Mouse (Mus musculus) forebrain, embryonic 14.5 days (tissue): ENCODE measurements around the gene Elp4. TPM values are rescaled to one million over a fixed set of nuclear protein-coding genes. Genes with fewer than 3 reads are reported as not detected.
A peak's percentile ranks its signal among the peaks of the same experiment; 100 is the strongest.

ENCODE experiments used
- ATAC-seq: fragments of 200-750 bp; cut with Nextera tagmentation; 2 replicates; pipeline ENCODE4 v1.8.0; 2017; ENCODE audit warnings: mild to moderate bottlenecking, moderate library complexity
- DNase-seq: peaks from one replicate; pipeline ENCODE4 v3.0.0-alpha.2; 2015; ENCODE audit warnings: low spot score
- H3K27ac ChIP-seq: fragments of 300-500 bp; sonication (generic); 2 replicates; pipeline ENCODE4 v1.5.1; 2014; ENCODE audit warnings: low read depth, mild to moderate bottlenecking, control low read depth, low read length, moderate library complexity
- H3K27me3 ChIP-seq: fragments of 300-500 bp; sonication (generic); replicated peaks from 2 replicates; pipeline ENCODE4 v1.6.1; 2014; ENCODE audit warnings: low read length, control low read depth, mixed read lengths; ENCODE audit not compliant: control insufficient read depth, insufficient read depth
- H3K36me3 ChIP-seq: fragments of 300-500 bp; sonication (generic); 2 replicates; pipeline ENCODE4 v1.6.1; 2014; ENCODE audit warnings: low read length, control low read depth; ENCODE audit not compliant: control insufficient read depth, insufficient read depth
- H3K4me1 ChIP-seq: fragments of 300-500 bp; sonication (generic); 2 replicates; pipeline ENCODE4 v1.6.1; 2014; ENCODE audit warnings: antibody characterized with exemption, low read length, control low read depth; ENCODE audit not compliant: control insufficient read depth, insufficient read depth
- H3K4me2 ChIP-seq: fragments of 300-500 bp; sonication (generic); 2 replicates; pipeline ENCODE4 v1.6.1; 2014; ENCODE audit warnings: mild to moderate bottlenecking, control low read depth, low read length
- H3K4me3 ChIP-seq: fragments of 300-500 bp; sonication (generic); 2 replicates; pipeline ENCODE4 v1.5.1; 2014; ENCODE audit warnings: low read depth, low read length, control low read depth
- H3K9ac ChIP-seq: fragments of 300-500 bp; sonication (generic); 2 replicates; pipeline ENCODE4 v1.6.1; 2014; ENCODE audit warnings: mild to moderate bottlenecking, low read length, control low read depth, moderate library complexity
- H3K9me3 ChIP-seq: fragments of 300-500 bp; sonication (generic); replicated peaks from 2 replicates; pipeline ENCODE4 v1.6.1; 2016; ENCODE audit warnings: low read length, control low read depth, mixed read lengths; ENCODE audit not compliant: control insufficient read depth
- WGBS: fragments of 180-500 bp; shearing (Covaris S2); extraction: QIAGEN DNeasy Blood & Tissue Kit; methylation state at CpG from one replicate; pipeline ENCODE4 v1.1.7; 2014; 5-methylcytosine and 5-hydroxymethylcytosine counted together
- polyA plus RNA-seq: library from polyadenylated mRNA; unstranded; fragments of >200 nt; fragmentation: Nextera tagmentation; extraction: Ambion mirVana; gene quantifications from 2 replicates; pipeline ENCODE4 v1.2.1, GENCODE M21; 2014

The Elp4 gene
- polyA plus RNA-seq, 1 experiment from 2014 or later: 45.5 TPM

- Histone ChIP-seq H3K9ac (no peak overlapping the region), H3K27ac (no peak overlapping the region), H3K27me3 (peaks cover 54% of the 10 kb centered on the region), H3K4me1 (peaks cover 30% of the 10 kb centered on the region), H3K4me3 (no peak overlapping the region), H3K4me2 (no peak overlapping the region), H3K36me3 (no peaks in the 10 kb centered on the region), H3K9me3 (no peaks in the 10 kb centered on the region)
- ATAC-seq (no peak), DNase-seq (no peak)
- WGBS: 29% methylated on average over 5 of the region's 5 CpGs
Observed at GRCm38 (mm10) chr2:105664996-105665395, 239.4 kb downstream of the Elp4 start.

- H3K27ac ChIP-seq: no peak overlapping the region
- H3K4me3 ChIP-seq: no peak overlapping the region
- no peaks in the 10 kb centered on the region for H3K9me3 ChIP-seq
- peaks cover 60% of the 10 kb centered on the region for H3K27me3 ChIP-seq
- H3K4me2 ChIP-seq: 0 out of 2 replicates have a peak overlapping the region, but pooled peaks have one; percentile 4
- H3K4me1 ChIP-seq: peaks cover 20% of the 10 kb centered on the region
- DNase-seq: peak; percentile 19
- no peaks in the 10 kb centered on the region for H3K36me3 ChIP-seq
- no peak for ATAC-seq
- 34% methylated on average over 10 of the region's 10 CpGs for WGBS
- H3K9ac ChIP-seq: no peak overlapping the region
Observed at GRCm38 (mm10) chr2:105663101-105663511, 241.3 kb downstream of the Elp4 start.

GRCm38 (mm10) chr2:105662606-105663005 lies 241.8 kb downstream of the Elp4 start:
- 8% methylated on average over 7 of the region's 7 CpGs for WGBS
- Histone ChIP-seq H3K9me3 (no peaks in the 10 kb centered on the region), H3K4me3 (no peak overlapping the region), H3K27me3 (peaks cover 57% of the 10 kb centered on the region), H3K4me2 (no peak overlapping the region), H3K27ac (no peak overlapping the region), H3K4me1 (peaks cover 17% of the 10 kb centered on the region), H3K36me3 (no peaks in the 10 kb centered on the region), H3K9ac (no peak overlapping the region)
- ATAC-seq (no peak), DNase-seq (peak; percentile 33)

- Histone ChIP-seq H3K27me3 (peaks cover 56% of the 10 kb centered on the region), H3K4me3 (no peak overlapping the region), H3K9ac (no peak overlapping the region), H3K4me2 (no peak overlapping the region), H3K27ac (no peak overlapping the region), H3K9me3 (no peaks in the 10 kb centered on the region), H3K4me1 (peaks cover 15% of the 10 kb centered on the region), H3K36me3 (no peaks in the 10 kb centered on the region)
- ATAC-seq (no peak), DNase-seq (no peak)
- WGBS: 8% methylated on average over 16 of the region's 16 CpGs
Observed at GRCm38 (mm10) chr2:105662121-105662520, 242.2 kb downstream of the Elp4 start.

- no peaks in the 10 kb centered on the region for H3K36me3 ChIP-seq
- H3K27me3 ChIP-seq: peaks cover 57% of the 10 kb centered on the region
- ATAC-seq (0 out of 2 replicates have a peak, but pooled peaks have one; percentile 40), DNase-seq (peak; percentile 43)
- H3K27ac ChIP-seq: peak overlapping the region; percentile 21; the same call in 1 of the 2 replicates
- no peaks in the 10 kb centered on the region for H3K9me3 ChIP-seq
- peak overlapping the region; percentile 44 for H3K4me2 ChIP-seq
- H3K4me3 ChIP-seq: no peak overlapping the region
- WGBS: 1% methylated on average over 18 of the region's 18 CpGs
- H3K4me1 ChIP-seq: peaks cover 15% of the 10 kb centered on the region
- H3K9ac ChIP-seq: no peak overlapping the region
Observed at GRCm38 (mm10) chr2:105661623-105662066, 242.7 kb downstream of the Elp4 start.

- Histone ChIP-seq H3K4me2 (peak overlapping the region; percentile 44), H3K36me3 (no peaks in the 10 kb centered on the region), H3K27me3 (peaks cover 51% of the 10 kb centered on the region), H3K9me3 (no peaks in the 10 kb centered on the region), H3K9ac (no peak overlapping the region), H3K4me1 (peaks cover 15% of the 10 kb centered on the region), H3K27ac (0 out of 2 replicates have a peak overlapping the region, but pooled peaks have one; percentile 21), H3K4me3 (peak overlapping the region; percentile 21; the same call in 1 of the 2 replicates)
- DNase-seq (peak; percentile 58), ATAC-seq (peak; percentile 16; the same call in 1 of the 2 replicates)
- WGBS: 3% methylated on average over 26 of the region's 26 CpGs
Observed at GRCm38 (mm10) chr2:105660874-105661622, 243.3 kb downstream of the Elp4 start.

GRCm38 (mm10) chr2:105659926-105660873 lies 244.2 kb downstream of the Elp4 start:
- peaks cover 42% of the 10 kb centered on the region for H3K27me3 ChIP-seq
- peak overlapping the region; percentile 29; the same call in 1 of the 2 replicates for H3K9ac ChIP-seq
- peak; percentile 50 for DNase-seq
- ATAC-seq: peak; percentile 74
- H3K4me3 ChIP-seq: peak overlapping the region; percentile 21
- no peaks in the 10 kb centered on the region for H3K9me3 ChIP-seq
- WGBS: 3% methylated on average over 41 of the region's 41 CpGs
- H3K27ac ChIP-seq: no peak overlapping the region
- H3K4me1 ChIP-seq: peaks cover 15% of the 10 kb centered on the region
- no peaks in the 10 kb centered on the region for H3K36me3 ChIP-seq
- peak overlapping the region; percentile 44 for H3K4me2 ChIP-seq

GRCm38 (mm10) chr2:105659350-105659749 lies 245.0 kb downstream of the Elp4 start:
- Histone ChIP-seq H3K9ac (no peak overlapping the region; the same call in 1 of the 2 replicates), H3K9me3 (no peaks in the 10 kb centered on the region), H3K27ac (no peak overlapping the region), H3K36me3 (no peaks in the 10 kb centered on the region), H3K4me3 (peak overlapping the region; percentile 21; the same call in 1 of the 2 replicates), H3K4me1 (peaks cover 15% of the 10 kb centered on the region), H3K27me3 (peaks cover 35% of the 10 kb centered on the region), H3K4me2 (peak overlapping the region; percentile 44)
- 13% methylated on average over 9 of the region's 9 CpGs for WGBS
- DNase-seq (peak; percentile 6), ATAC-seq (no peak)
